Mouse (Mus musculus) bone marrow macrophage, adult 2 months (primary cell): Measurements from ENCODE around the gene Muc13.

Experiments
- CTCF ChIP-seq: IDR thresholded peaks from 2 replicates; pipeline ENCODE4 v1.5.1; 2012; ENCODE audit warnings: low read depth, mild to moderate bottlenecking, low read length, moderate library complexity
- POLR2A ChIP-seq: IDR thresholded peaks from 2 replicates; pipeline ENCODE4 v1.6.1; 2012; ENCODE audit warnings: mild to moderate bottlenecking, low read depth, low read length, borderline replicate concordance

GRCm38 (mm10) chr16:33760542-33760941 is 33.3 kb upstream of the Muc13 start:
- TF ChIP-seq CTCF (no peak), POLR2A (no peak)
